Mouse (Mus musculus) embryonic facial prominence, embryonic 14.5 days (tissue): ENCODE results near the gene Plcl2. TPM values are rescaled to one million over a fixed set of nuclear protein-coding genes. Genes with fewer than 3 reads are reported as not detected.

Source experiments
- ATAC-seq: fragments of 200-750 bp; cut with Nextera tagmentation; 2 replicates; pipeline ENCODE4 v1.8.0; 2017; ENCODE audit warnings: low read depth, moderate number of reproducible peaks, moderate TSS enrichment
- DNase-seq: peaks from one replicate; pipeline ENCODE4 v3.0.0-alpha.2; 2015; ENCODE audit warnings: low spot score
- H3K27ac ChIP-seq: fragments of 300-500 bp; sonication (generic); replicated peaks from 2 replicates; pipeline ENCODE4 v1.5.1; 2014; ENCODE audit warnings: low read depth, mild to moderate bottlenecking, low read length, moderate library complexity
- H3K27me3 ChIP-seq: fragments of 300-500 bp; sonication (generic); replicated peaks from 2 replicates; pipeline ENCODE4 v1.6.1; 2014; ENCODE audit warnings: low read length; ENCODE audit not compliant: control insufficient read depth, insufficient read depth
- H3K36me3 ChIP-seq: fragments of 300-500 bp; sonication (generic); 2 replicates; pipeline ENCODE4 v1.6.1; 2014; ENCODE audit warnings: low read length, mixed read lengths; ENCODE audit not compliant: control insufficient read depth, insufficient read depth
- H3K4me1 ChIP-seq: fragments of 300-500 bp; sonication (generic); 2 replicates; pipeline ENCODE4 v1.6.1; 2014; ENCODE audit warnings: antibody characterized with exemption, low read length; ENCODE audit not compliant: control insufficient read depth, insufficient read depth
- H3K4me2 ChIP-seq: fragments of 300-500 bp; sonication (generic); 2 replicates; pipeline ENCODE4 v1.6.1; 2014; ENCODE audit warnings: low read depth, mild to moderate bottlenecking, low read length, moderate library complexity, mixed read lengths
- H3K4me3 ChIP-seq: fragments of 300-500 bp; sonication (generic); 2 replicates; pipeline ENCODE4 v1.5.1; 2014; ENCODE audit warnings: low read depth, mild to moderate bottlenecking, low read length
- H3K9ac ChIP-seq: fragments of 300-500 bp; sonication (generic); 2 replicates; pipeline ENCODE4 v1.6.1; 2014; ENCODE audit warnings: low read depth, mild to moderate bottlenecking, low read length, moderate library complexity, mixed read lengths
- H3K9me3 ChIP-seq: fragments of 300-500 bp; sonication (generic); 2 replicates; pipeline ENCODE4 v1.6.1; 2016; ENCODE audit warnings: low read length; ENCODE audit not compliant: control insufficient read depth
- WGBS: fragments of 180-500 bp; shearing (Covaris S2); extraction: QIAGEN DNeasy Blood & Tissue Kit; methylation state at CpG from one replicate; pipeline ENCODE4 v1.1.7; 2014; 5-methylcytosine and 5-hydroxymethylcytosine counted together
- polyA plus RNA-seq: library from polyadenylated mRNA; unstranded; fragments of >200 nt; fragmentation: Nextera tagmentation; extraction: Ambion mirVana; gene quantifications from 2 replicates; pipeline ENCODE4 v1.2.1, GENCODE M21; 2014

Gene Plcl2
- polyA plus RNA-seq: 5.9 and 6.4 TPM in 2 replicates

- DNase-seq: peak; percentile 58
- WGBS: 1% methylated on average over 65 of the region's 95 CpGs
- ATAC-seq: peak; percentile 60
- H3K9me3 ChIP-seq: no peaks in the 10 kb centered on the region
- no peaks in the 10 kb centered on the region for H3K36me3 ChIP-seq
- H3K4me2 ChIP-seq: peak within 1 kb of the TSS; percentile 64
- peak within 1 kb of the TSS; percentile 80 for H3K27ac ChIP-seq
- peak within 1 kb of the TSS; percentile 91 for H3K9ac ChIP-seq
- H3K4me1 ChIP-seq: no peaks in the 10 kb centered on the region
- no peaks in the 10 kb centered on the region for H3K27me3 ChIP-seq
- H3K4me3 ChIP-seq: peak within 1 kb of the TSS; percentile 91
Measured at GRCm38 (mm10) chr17:50509251-50510104, at the start of gene Plcl2. Gene Plcl2, plus strand, starts transcription at chr17:50509403.

- H3K4me3 ChIP-seq: no peak overlapping the region
- no peaks in the 10 kb centered on the region for H3K9me3 ChIP-seq
- H3K4me1 ChIP-seq: no peaks in the 10 kb centered on the region
- H3K9ac ChIP-seq: no peak overlapping the region
- no peak overlapping the region for H3K27ac ChIP-seq
- H3K36me3 ChIP-seq: no peaks in the 10 kb centered on the region
- no peak overlapping the region for H3K4me2 ChIP-seq
- H3K27me3 ChIP-seq: no peaks in the 10 kb centered on the region
- ATAC-seq: 0 out of 2 replicates have a peak, but pooled peaks have one; percentile 30
- peak; percentile 50 for DNase-seq
- WGBS: 69% methylated on average over 8 of the region's 8 CpGs
Measured at GRCm38 (mm10) chr17:50460301-50460700, 48.9 kb upstream of the Plcl2 start.

- no peak overlapping the region for H3K4me3 ChIP-seq
- no peak for ATAC-seq
- DNase-seq: no peak
- no peak overlapping the region for H3K4me2 ChIP-seq
- H3K36me3 ChIP-seq: no peaks in the 10 kb centered on the region
- H3K9me3 ChIP-seq: no peaks in the 10 kb centered on the region
- no peak overlapping the region for H3K27ac ChIP-seq
- H3K4me1 ChIP-seq: peaks cover 7% of the 10 kb centered on the region
- H3K9ac ChIP-seq: no peak overlapping the region
- H3K27me3 ChIP-seq: no peaks in the 10 kb centered on the region
- 91% methylated on average over 2 of the region's 2 CpGs for WGBS
Measured at GRCm38 (mm10) chr17:50467438-50467837, 41.8 kb upstream of the Plcl2 start.

GRCm38 (mm10) chr17:50469126-50469525 is 40.1 kb upstream of the Plcl2 start:
- DNase-seq (no peak), ATAC-seq (no peak)
- H3K36me3 ChIP-seq: no peaks in the 10 kb centered on the region
- H3K4me2 ChIP-seq: no peak overlapping the region
- no peaks in the 10 kb centered on the region for H3K27me3 ChIP-seq
- H3K4me1 ChIP-seq: peaks cover 7% of the 10 kb centered on the region
- no peak overlapping the region for H3K4me3 ChIP-seq
- no peak overlapping the region for H3K9ac ChIP-seq
- 70% methylated on average over 5 of the region's 5 CpGs for WGBS
- no peaks in the 10 kb centered on the region for H3K9me3 ChIP-seq
- H3K27ac ChIP-seq: no peak overlapping the region

- no peaks in the 10 kb centered on the region for H3K36me3 ChIP-seq
- peak overlapping the region; percentile 84 for H3K27ac ChIP-seq
- WGBS: 16% methylated on average over 13 of the region's 13 CpGs
- H3K4me1 ChIP-seq: peaks cover 7% of the 10 kb centered on the region
- no peaks in the 10 kb centered on the region for H3K9me3 ChIP-seq
- H3K27me3 ChIP-seq: no peaks in the 10 kb centered on the region
- H3K4me2 ChIP-seq: peak overlapping the region; percentile 56
- ATAC-seq (peak; percentile 85), DNase-seq (peak; percentile 89)
- H3K4me3 ChIP-seq: peak overlapping the region; percentile 23
- H3K9ac ChIP-seq: peak overlapping the region; percentile 43; the same call in 1 of the 2 replicates
Measured at GRCm38 (mm10) chr17:50469543-50470431, 39.4 kb upstream of the Plcl2 start.

- 15% methylated on average over 16 of the region's 16 CpGs for WGBS
- peak; percentile 89 for DNase-seq
- Histone ChIP-seq H3K9me3 (no peaks in the 10 kb centered on the region), H3K9ac (peak overlapping the region; percentile 43; the same call in 1 of the 2 replicates), H3K4me3 (peak overlapping the region; percentile 23), H3K27ac (peak overlapping the region; percentile 84), H3K36me3 (no peaks in the 10 kb centered on the region), H3K4me2 (peak overlapping the region; percentile 56), H3K27me3 (no peaks in the 10 kb centered on the region), H3K4me1 (peaks cover 7% of the 10 kb centered on the region)
- peak; percentile 87 for ATAC-seq
Measured at GRCm38 (mm10) chr17:50470432-50471078, 38.6 kb upstream of the Plcl2 start.

GRCm38 (mm10) chr17:50471230-50471629 is 38.0 kb upstream of the Plcl2 start:
- H3K36me3 ChIP-seq: no peaks in the 10 kb centered on the region
- 69% methylated on average over 3 of the region's 3 CpGs for whole genome bisulfite sequencing
- H3K9ac ChIP-seq: no peak overlapping the region
- DNase-seq (peak; percentile 15), ATAC-seq (no peak)
- H3K27me3 ChIP-seq: no peaks in the 10 kb centered on the region
- no peak overlapping the region for H3K4me2 ChIP-seq
- no peaks in the 10 kb centered on the region for H3K9me3 ChIP-seq
- H3K27ac ChIP-seq: no peak overlapping the region; the same call in 1 of the 2 replicates
- no peak overlapping the region for H3K4me3 ChIP-seq
- peaks cover 7% of the 10 kb centered on the region for H3K4me1 ChIP-seq

GRCm38 (mm10) chr17:50477277-50477676 is 31.9 kb upstream of the Plcl2 start:
- no peaks in the 10 kb centered on the region for H3K36me3 ChIP-seq
- 85% methylated on average over 4 of the region's 4 CpGs for WGBS
- no peak overlapping the region for H3K4me2 ChIP-seq
- H3K4me1 ChIP-seq: no peaks in the 10 kb centered on the region
- ATAC-seq: no peak
- DNase-seq: no peak
- H3K4me3 ChIP-seq: no peak overlapping the region
- no peak overlapping the region for H3K9ac ChIP-seq
- no peaks in the 10 kb centered on the region for H3K27me3 ChIP-seq
- H3K27ac ChIP-seq: no peak overlapping the region
- no peaks in the 10 kb centered on the region for H3K9me3 ChIP-seq
